ENCODE assay signal across 8 mouse cellular contexts in the genomic region with DNA sequence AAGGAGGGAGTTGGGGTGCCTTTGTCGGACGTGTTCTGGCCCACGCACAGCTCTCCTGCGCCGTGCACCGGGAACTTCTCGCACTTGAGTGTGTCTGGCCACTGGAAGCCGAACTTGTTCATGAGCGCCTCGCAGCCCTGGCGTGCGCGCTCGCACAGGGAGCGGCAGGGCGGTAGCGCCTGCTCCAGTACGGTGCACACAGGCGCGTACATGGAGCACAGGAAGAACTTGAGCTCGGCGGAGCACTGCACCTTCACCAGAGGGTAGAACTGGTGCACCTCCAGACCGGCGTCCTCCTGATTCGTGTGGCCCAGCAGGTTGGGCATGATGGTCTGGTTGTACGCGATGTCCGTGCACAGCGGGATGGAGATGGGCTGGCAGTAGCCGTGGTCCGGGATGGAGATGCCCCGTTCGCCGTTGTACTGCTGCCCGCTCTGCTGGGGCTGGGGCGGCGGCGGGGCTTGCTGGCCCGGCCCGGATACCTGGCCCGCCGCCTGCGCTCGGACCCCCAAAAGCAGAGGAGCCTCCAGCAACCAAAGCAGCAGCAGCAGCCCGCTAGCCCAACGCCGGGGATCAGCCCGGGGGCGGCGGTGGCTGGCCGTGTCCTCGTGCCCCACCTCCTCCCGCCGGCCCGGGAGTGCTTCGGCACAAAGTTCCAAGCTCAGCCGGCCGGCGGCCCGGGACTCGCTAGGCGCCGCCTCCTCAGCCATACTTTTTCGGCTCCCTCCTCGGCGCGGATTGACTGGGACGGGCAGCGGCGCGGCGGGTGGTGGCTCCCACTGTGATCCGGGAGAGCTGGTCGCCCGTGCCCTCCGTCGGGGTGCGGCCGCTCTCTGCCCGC. TPM values are rescaled to one million over a fixed set of nuclear protein-coding genes. Genes with fewer than 3 reads are reported as not detected.
A peak's percentile ranks its signal among the peaks of the same experiment; 100 is the strongest.
DNase-seq lines count a peak whose midpoint lies in the region; ATAC-seq and TF ChIP-seq lines count a peak whose summit lies in the region.

No protein-coding gene starts in this region.

- TF ChIP-seq CTCF in cortical plate, adult 2 months (IDR thresholded peaks at IDR 0.05; ENCODE audit: extremely low read depth, insufficient read depth, low read length), result no peak
- TF ChIP-seq CTCF in hindbrain, postnatal 0 days (IDR thresholded peaks at IDR 0.05; ENCODE audit: low read depth), result peak; percentile 16; the same call in 1 of the 2 replicates

- intact Hi-C loops in gastrocnemius, postnatal 14 days (cut with DNase I; ENCODE audit: low total_unique reads), result no loop called here
- intact Hi-C loops in left cerebral cortex, postnatal 14 days (cut with DNase I), result loop anchor here (5.0 to 10.0 kb wide), 2 partner anchors 160 to 262 kb away; no protein-coding TSS in a partner anchor

- peak overlapping the region; percentile 53 for H3K4me3 ChIP-seq in cortical plate, adult 2 months (ENCODE audit: insufficient read depth, low read length)
- peak overlapping the region; percentile 91 for H3K4me3 ChIP-seq in hindbrain, postnatal 0 days (ENCODE audit: low read length)
- H3K4me3 ChIP-seq in megakaryocyte, embryonic 14.5 days (replicated peaks), result peak overlapping the region; percentile 90

- peak overlapping the region; percentile 96 for H3K4me2 ChIP-seq in hindbrain, postnatal 0 days (ENCODE audit: low read depth, low read length)

- H3K9ac ChIP-seq in hindbrain, postnatal 0 days (replicated peaks; ENCODE audit: low read length), result peak overlapping the region; percentile 79

- peak overlapping the region; percentile 76; the same call in 1 of the 2 replicates for H3K27ac ChIP-seq in cortical plate, adult 2 months (ENCODE audit: insufficient read depth, low read length)
- peak overlapping the region; percentile 90 for H3K27ac ChIP-seq in hindbrain, postnatal 0 days

- no peak for TF ChIP-seq POLR2A in cortical plate, adult 2 months (IDR thresholded peaks at IDR 0.05; ENCODE audit: extremely low read depth, insufficient read depth, low read length)

- H3K36me3 ChIP-seq in hindbrain, postnatal 0 days (ENCODE audit: insufficient read depth, low read length), result no peaks in the 10 kb centered on the region
- no peaks in the 10 kb centered on the region for H3K36me3 ChIP-seq in megakaryocyte, embryonic 14.5 days (replicated peaks; ENCODE audit: low read length)

- peak; percentile 41 for ATAC-seq in hindbrain, postnatal 0 days

- DNase-seq in adrenal gland, adult 2 months, result peak; percentile 84
- peak; percentile 78 for DNase-seq in gastrocnemius, postnatal 14 days
- peak; percentile 66 for DNase-seq in hindbrain, postnatal 0 days (ENCODE audit: low spot score)
- DNase-seq in left cerebral cortex, postnatal 14 days (ENCODE audit: low spot score in 2 of 2), result peak; percentile 22 to 63
- peak; percentile 56 for DNase-seq in right cerebral cortex, postnatal 4 days
- no peak for DNase-seq in spleen, postnatal 14 days (ENCODE audit: low spot score in 2 of 2)

- no peaks in the 10 kb centered on the region for H3K9me3 ChIP-seq in hindbrain, postnatal 0 days (ENCODE audit: low read length)
- H3K9me3 ChIP-seq in megakaryocyte, embryonic 14.5 days, result peaks cover 19% of the 10 kb centered on the region

- under 1% methylated on average over 72 of the region's 80 CpGs for WGBS in hindbrain, postnatal 0 days

- H3K27me3 ChIP-seq in hindbrain, postnatal 0 days (ENCODE audit: insufficient read depth, low read length), result no peaks in the 10 kb centered on the region
- H3K27me3 ChIP-seq in megakaryocyte, embryonic 14.5 days (replicated peaks), result peaks cover 66% of the 10 kb centered on the region

- H3K4me1 ChIP-seq in cortical plate, adult 2 months (ENCODE audit: control insufficient read depth, insufficient read depth, low read length), result peaks cover 1% of the 10 kb centered on the region; the same call in 1 of the 2 replicates
- peaks cover 3% of the 10 kb centered on the region; the same call in 1 of the 2 replicates for H3K4me1 ChIP-seq in hindbrain, postnatal 0 days (ENCODE audit: insufficient read depth, low read length)
- H3K4me1 ChIP-seq in megakaryocyte, embryonic 14.5 days, result peaks cover 23% of the 10 kb centered on the region

RNA-seq across cellular contexts. Expression of gene Fzd1, which starts 0.7 kb away (rescaled TPM):
- 10 to 100 TPM; 11.9 to 17.2 TPM for total RNA-seq in adrenal gland, adult 2 months (2021)
- polyA plus RNA-seq in adrenal gland, adult 2 months (2012; rRNA removed), result 21.5 and 21.7 TPM in 2 replicates
- polyA plus RNA-seq in cortical plate, adult 2 months (2012; rRNA removed), result 8.1 and 8.8 TPM in 2 replicates
- total RNA-seq in gastrocnemius, postnatal 14 days (2021), result 1 to 10 TPM; 8.0 to 9.4 TPM
- 59.9 and 65.8 TPM in 2 replicates for total RNA-seq in hindbrain, postnatal 0 days (2014; rRNA removed)
- 7.1 and 8.1 TPM in 2 replicates for polyA plus RNA-seq in hindbrain, postnatal 0 days (2015; fragmentation: Nextera tagmentation; extraction: Ambion mirVana)
- 10 to 100 TPM; 15.0 to 19.7 TPM for total RNA-seq in left cerebral cortex, postnatal 14 days (2021)
- 0.07 TPM in 1 of 2 replicates, not detected in the other for polyA plus RNA-seq in megakaryocyte, embryonic 14.5 days (2012; ENCODE audit: insufficient read depth, low replicate concordance)

Comparison
In these comparisons a context has a peak if more than half of its experiments do, and no peak if none do; other contexts are left out.
1. DNase-seq: peak in adrenal gland, adult 2 months (single experiment), gastrocnemius, postnatal 14 days (single experiment), hindbrain, postnatal 0 days (single experiment), left cerebral cortex, postnatal 14 days (2 of 2) and right cerebral cortex, postnatal 4 days (single experiment); none in spleen, postnatal 14 days (0 of 2).
2. Peak in every context shown above with its lines, with median percentiles within 50 percentile points of each other: H3K4me3 ChIP-seq.